Mouse (Mus musculus) midbrain, embryonic 16.5 days (tissue): ENCODE results near the gene Plxnd1. TPM values are rescaled to one million over a fixed set of nuclear protein-coding genes. Genes with fewer than 3 reads are reported as not detected.

Experiments used
- ATAC-seq: fragments of 200-750 bp; cut with Nextera tagmentation; 2 replicates; pipeline ENCODE4 v1.8.0; 2017; ENCODE audit warnings: moderate TSS enrichment
- H3K27ac ChIP-seq: fragments of 300-500 bp; sonication (generic); 2 replicates; pipeline ENCODE4 v1.5.1; 2014; ENCODE audit warnings: mild to moderate bottlenecking, low read length, mixed read lengths
- H3K27me3 ChIP-seq: fragments of 300-500 bp; sonication (generic); 2 replicates; pipeline ENCODE4 v1.6.1; 2014; ENCODE audit warnings: low read depth, low read length, mixed read lengths; ENCODE audit not compliant: control insufficient read depth, insufficient read depth
- H3K36me3 ChIP-seq: fragments of 300-500 bp; sonication (generic); 2 replicates; pipeline ENCODE4 v1.6.1; 2014; ENCODE audit warnings: mild to moderate bottlenecking, low read length, moderate library complexity, mixed read lengths; ENCODE audit not compliant: control insufficient read depth, insufficient read depth
- H3K4me1 ChIP-seq: fragments of 300-500 bp; sonication (generic); 2 replicates; pipeline ENCODE4 v1.6.1; 2014; ENCODE audit warnings: mild to moderate bottlenecking, low read length, mixed read lengths; ENCODE audit not compliant: control insufficient read depth, insufficient read depth
- H3K4me2 ChIP-seq: fragments of 300-500 bp; sonication (generic); 2 replicates; pipeline ENCODE4 v1.6.1; 2014; ENCODE audit warnings: mild to moderate bottlenecking, low read length, mixed read lengths
- H3K4me3 ChIP-seq: fragments of 300-500 bp; sonication (generic); 2 replicates; pipeline ENCODE4 v1.5.1; 2014; ENCODE audit warnings: low read depth, mild to moderate bottlenecking, low read length, moderate library complexity, mixed read lengths
- H3K9ac ChIP-seq: fragments of 300-500 bp; sonication (generic); 2 replicates; pipeline ENCODE4 v1.6.1; 2014; ENCODE audit warnings: low read depth, low read length, mixed read lengths
- H3K9me3 ChIP-seq: fragments of 300-500 bp; sonication (generic); replicated peaks from 2 replicates; pipeline ENCODE4 v1.6.1; 2014; ENCODE audit warnings: mild to moderate bottlenecking, low read length, mixed read lengths; ENCODE audit not compliant: control insufficient read depth, poor library complexity, severe bottlenecking
- WGBS: fragments of 180-500 bp; shearing (Covaris S2); extraction: QIAGEN DNeasy Blood & Tissue Kit; methylation state at CpG from one replicate; pipeline ENCODE4 v1.1.7; 2014; 5-methylcytosine and 5-hydroxymethylcytosine counted together
- polyA plus RNA-seq: library from polyadenylated mRNA; unstranded; fragments of >200 nt; fragmentation: Nextera tagmentation; extraction: Ambion mirVana; gene quantifications from 2 replicates; pipeline ENCODE4 v1.2.1, GENCODE M21; 2015

Plxnd1 gene
- polyA plus RNA-seq, 1 experiment from 2014 or later: 7.5 TPM

- Histone ChIP-seq H3K9ac (no peak overlapping the region), H3K27me3 (no peaks in the 10 kb centered on the region), H3K27ac (no peak overlapping the region), H3K9me3 (no peaks in the 10 kb centered on the region), H3K4me1 (peaks cover 5% of the 10 kb centered on the region; the same call in 1 of the 2 replicates), H3K4me2 (no peak overlapping the region), H3K4me3 (no peak overlapping the region), H3K36me3 (peaks cover 4% of the 10 kb centered on the region; the same call in 1 of the 2 replicates)
- no peak for ATAC-seq
- 88% methylated on average over 10 of the region's 10 CpGs for WGBS
Observed at GRCm38 (mm10) chr6:115913482-115913881, 81.3 kb downstream of the Plxnd1 start.

- no peaks in the 10 kb centered on the region for H3K9me3 ChIP-seq
- 84% methylated on average over 6 of the region's 6 CpGs for WGBS
- no peak overlapping the region for H3K4me3 ChIP-seq
- H3K4me1 ChIP-seq: peaks cover 5% of the 10 kb centered on the region; the same call in 1 of the 2 replicates
- no peak overlapping the region for H3K4me2 ChIP-seq
- no peak for ATAC-seq
- no peak overlapping the region for H3K27ac ChIP-seq
- peaks cover 4% of the 10 kb centered on the region; the same call in 1 of the 2 replicates for H3K36me3 ChIP-seq
- H3K9ac ChIP-seq: no peak overlapping the region
- no peaks in the 10 kb centered on the region for H3K27me3 ChIP-seq
Observed at GRCm38 (mm10) chr6:115911763-115912162, 83.0 kb downstream of the Plxnd1 start.

- Histone ChIP-seq H3K27ac (no peak overlapping the region), H3K9me3 (no peaks in the 10 kb centered on the region), H3K9ac (no peak overlapping the region), H3K36me3 (peaks cover 7% of the 10 kb centered on the region), H3K4me2 (no peak overlapping the region), H3K27me3 (no peaks in the 10 kb centered on the region), H3K4me1 (peaks cover 2% of the 10 kb centered on the region; the same call in 1 of the 2 replicates), H3K4me3 (no peak overlapping the region)
- no peak for ATAC-seq
- WGBS: 69% methylated on average over 8 of the region's 8 CpGs
Observed at GRCm38 (mm10) chr6:115909940-115910339, 84.9 kb downstream of the Plxnd1 start.

- Histone ChIP-seq H3K9me3 (no peaks in the 10 kb centered on the region), H3K27me3 (no peaks in the 10 kb centered on the region), H3K4me2 (no peak overlapping the region), H3K36me3 (peaks cover 7% of the 10 kb centered on the region), H3K4me1 (no peaks in the 10 kb centered on the region), H3K4me3 (no peak overlapping the region), H3K9ac (no peak overlapping the region), H3K27ac (no peak overlapping the region)
- 70% methylated on average over 3 of the region's 3 CpGs for WGBS
- no peak for ATAC-seq
Observed at GRCm38 (mm10) chr6:115909052-115909451, 85.8 kb downstream of the Plxnd1 start.

- Histone ChIP-seq H3K4me3 (no peak overlapping the region), H3K9ac (no peak overlapping the region), H3K9me3 (no peaks in the 10 kb centered on the region), H3K4me1 (no peaks in the 10 kb centered on the region), H3K36me3 (peaks cover 7% of the 10 kb centered on the region), H3K27ac (no peak overlapping the region), H3K4me2 (no peak overlapping the region), H3K27me3 (no peaks in the 10 kb centered on the region)
- no peak for ATAC-seq
- 35% methylated on average over 6 of the region's 6 CpGs for WGBS
Observed at GRCm38 (mm10) chr6:115908421-115908982, 86.3 kb downstream of the Plxnd1 start.

- Histone ChIP-seq H3K27me3 (no peaks in the 10 kb centered on the region), H3K36me3 (peaks cover 7% of the 10 kb centered on the region), H3K4me3 (no peak overlapping the region), H3K9ac (no peak overlapping the region), H3K27ac (no peak overlapping the region), H3K4me1 (no peaks in the 10 kb centered on the region), H3K4me2 (no peak overlapping the region), H3K9me3 (no peaks in the 10 kb centered on the region)
- ATAC-seq: no peak
- WGBS: 74% methylated on average over 2 of the region's 2 CpGs
Observed at GRCm38 (mm10) chr6:115906871-115907270, 87.9 kb downstream of the Plxnd1 start.

- Histone ChIP-seq H3K4me3 (no peak overlapping the region), H3K27ac (no peak overlapping the region), H3K9ac (no peak overlapping the region), H3K27me3 (no peaks in the 10 kb centered on the region), H3K4me1 (no peaks in the 10 kb centered on the region), H3K9me3 (no peaks in the 10 kb centered on the region), H3K36me3 (peaks cover 7% of the 10 kb centered on the region), H3K4me2 (no peak overlapping the region)
- ATAC-seq: no peak
- 77% methylated on average over 1 of the region's 1 CpGs for WGBS
Observed at GRCm38 (mm10) chr6:115906455-115906854, 88.3 kb downstream of the Plxnd1 start.

GRCm38 (mm10) chr6:115905568-115905967 is 89.2 kb downstream of the Plxnd1 start:
- no peak overlapping the region for H3K4me3 ChIP-seq
- no peak overlapping the region for H3K9ac ChIP-seq
- peaks cover 3% of the 10 kb centered on the region for H3K36me3 ChIP-seq
- H3K4me1 ChIP-seq: no peaks in the 10 kb centered on the region
- 92% methylated on average over 6 of the region's 6 CpGs for WGBS
- no peak for ATAC-seq
- no peaks in the 10 kb centered on the region for H3K27me3 ChIP-seq
- no peaks in the 10 kb centered on the region for H3K9me3 ChIP-seq
- H3K4me2 ChIP-seq: no peak overlapping the region
- H3K27ac ChIP-seq: no peak overlapping the region
